In the genomic region with DNA sequence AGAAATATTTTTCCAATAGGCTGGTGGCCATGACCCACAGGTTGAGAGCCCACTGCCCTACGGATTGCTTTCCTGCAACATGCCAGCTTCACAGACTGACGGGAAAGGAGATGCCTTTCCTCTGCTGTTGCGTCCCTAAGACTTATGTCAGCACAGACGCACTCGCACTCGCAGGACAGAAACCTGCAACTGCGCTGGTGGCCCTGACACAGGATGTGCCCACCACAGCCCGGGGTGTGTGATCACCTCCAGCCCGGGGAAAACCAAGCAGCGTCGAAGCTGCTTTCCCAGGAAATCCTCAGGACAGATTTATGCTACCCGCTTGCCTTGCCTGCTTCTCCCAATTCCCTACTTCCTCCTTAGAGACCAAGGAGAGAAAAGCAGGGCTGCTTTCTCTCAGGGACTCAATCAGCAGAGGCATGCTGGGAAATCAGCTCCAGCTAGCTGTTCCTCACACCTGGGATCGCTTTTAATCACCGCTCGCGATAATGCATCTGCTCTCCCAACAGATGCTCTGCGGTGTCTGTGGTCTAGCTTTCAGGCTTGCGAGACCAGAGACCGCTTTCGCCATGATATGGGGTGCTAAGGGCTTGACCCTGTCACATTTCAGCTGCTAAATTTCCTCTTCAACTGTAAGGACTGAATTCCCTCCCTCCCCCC, we compare ENCODE assay signal across 8 mouse cellular contexts. TPM values are rescaled to one million over a fixed set of nuclear protein-coding genes. Genes with fewer than 3 reads are reported as not detected.
DNase-seq lines count a peak whose midpoint lies in the region; ATAC-seq and TF ChIP-seq lines count a peak whose summit lies in the region.

No protein-coding gene starts in this region.

- H3K4me3 ChIP-seq in kidney, embryonic 15.5 days (replicated peaks), result peak overlapping the region; percentile 29
- H3K4me3 ChIP-seq in forebrain, postnatal 0 days (ENCODE audit: low read depth, low read length), result peak overlapping the region; percentile 8; the same call in 1 of the 2 replicates
- H3K4me3 ChIP-seq in liver, postnatal 0 days (ENCODE audit: low read depth, low read length), result no peak overlapping the region

- DNase-seq in kidney, adult 9 months, result no peak
- peak; percentile 63 for DNase-seq in forebrain, postnatal 0 days
- DNase-seq in liver, postnatal 0 days, result no peak
- DNase-seq in thymus, postnatal 25 days, result peak; percentile 7
- DNase-seq in left cerebral cortex, adult 11 months (ENCODE audit: low spot score), result no peak

- ATAC-seq in kidney, embryonic 15.5 days (replicated peaks; ENCODE audit: low FRiP score), result no peak
- peak; percentile 54 for ATAC-seq in common myeloid progenitor, adult 5-6 weeks (replicated peaks; ENCODE audit: low read depth, poor library complexity, severe bottlenecking)
- peak; percentile 84 for ATAC-seq in forebrain, postnatal 0 days
- ATAC-seq in liver, postnatal 0 days, result no peak
- no peak for ATAC-seq in CD4-positive, CD25-positive, alpha-beta regulatory T cell, adult 4 months

- no peak for TF ChIP-seq EP300 in liver, postnatal 0 days (IDR thresholded peaks at IDR 0.05; ENCODE audit: low read depth)

- peaks cover 12% of the 10 kb centered on the region for H3K4me1 ChIP-seq in kidney, embryonic 15.5 days
- H3K4me1 ChIP-seq in forebrain, postnatal 0 days (ENCODE audit: insufficient read depth), result peaks cover 16% of the 10 kb centered on the region
- H3K4me1 ChIP-seq in liver, postnatal 0 days (ENCODE audit: insufficient read depth), result 0 out of 2 replicates have a peak, but pooled peaks cover 3% of the 10 kb centered on the region

- H3K36me3 ChIP-seq in kidney, embryonic 15.5 days, result no peaks in the 10 kb centered on the region
- no peaks in the 10 kb centered on the region for H3K36me3 ChIP-seq in forebrain, postnatal 0 days (ENCODE audit: insufficient read depth)
- H3K36me3 ChIP-seq in liver, postnatal 0 days (replicated peaks; ENCODE audit: insufficient read depth, low read length), result no peaks in the 10 kb centered on the region

- TF ChIP-seq CTCF in forebrain, postnatal 0 days (IDR thresholded peaks at IDR 0.05; ENCODE audit: low read depth), result no peak
- no peak for TF ChIP-seq CTCF in liver, postnatal 0 days (IDR thresholded peaks at IDR 0.05; ENCODE audit: low read depth)

- H3K27ac ChIP-seq in kidney, embryonic 15.5 days, result no peak overlapping the region
- H3K27ac ChIP-seq in forebrain, postnatal 0 days (ENCODE audit: low read depth, low read length), result peak overlapping the region; percentile 51
- H3K27ac ChIP-seq in liver, postnatal 0 days (ENCODE audit: low read depth), result no peak overlapping the region

- H3K27me3 ChIP-seq in kidney, embryonic 15.5 days, result no peaks in the 10 kb centered on the region; the same call in 1 of the 2 replicates
- H3K27me3 ChIP-seq in forebrain, postnatal 0 days (ENCODE audit: insufficient read depth, low read length), result no peaks in the 10 kb centered on the region
- H3K27me3 ChIP-seq in liver, postnatal 0 days (ENCODE audit: insufficient read depth, low read length), result no peaks in the 10 kb centered on the region

- peak overlapping the region; percentile 64 for H3K4me2 ChIP-seq in kidney, embryonic 15.5 days
- H3K4me2 ChIP-seq in forebrain, postnatal 0 days (ENCODE audit: low read depth), result peak overlapping the region; percentile 42
- peak overlapping the region; percentile 55 for H3K4me2 ChIP-seq in liver, postnatal 0 days (ENCODE audit: low read depth, low read length)

- no peaks in the 10 kb centered on the region for H3K9me3 ChIP-seq in kidney, embryonic 15.5 days (replicated peaks)
- H3K9me3 ChIP-seq in forebrain, postnatal 0 days (ENCODE audit: low read length), result 0 out of 2 replicates have a peak, but pooled peaks cover 2% of the 10 kb centered on the region
- H3K9me3 ChIP-seq in liver, postnatal 0 days (ENCODE audit: low read length), result no peaks in the 10 kb centered on the region; the same call in 1 of the 2 replicates

- 14% methylated on average over 20 of the region's 20 CpGs for WGBS in kidney, embryonic 15.5 days
- WGBS in forebrain, postnatal 0 days, result 31% methylated on average over 20 of the region's 20 CpGs
- WGBS in liver, postnatal 0 days (ENCODE audit: insufficient replicate concordance), result 9% methylated on average over 20 of the region's 20 CpGs

- H3K9ac ChIP-seq in kidney, embryonic 15.5 days, result peak overlapping the region; percentile 5; the same call in 1 of the 2 replicates
- peak overlapping the region; percentile 51; the same call in 1 of the 2 replicates for H3K9ac ChIP-seq in forebrain, postnatal 0 days
- H3K9ac ChIP-seq in liver, postnatal 0 days (replicated peaks), result 0 out of 2 replicates have a peak overlapping the region, but pooled peaks have one; percentile 26

RNA-seq across cellular contexts. Expression of gene Optn, which starts 34.1 kb away (rescaled TPM):
- polyA plus RNA-seq in kidney, embryonic 15.5 days (2015; fragmentation: Nextera tagmentation; extraction: Ambion mirVana), result 10.9 and 12.5 TPM in 2 replicates
- 66.8 and 90.9 TPM in 2 replicates for total RNA-seq in common myeloid progenitor, adult 5-6 weeks (2017)
- 24.1 and 25.1 TPM in 2 replicates for total RNA-seq in forebrain, postnatal 0 days (2014; rRNA removed)
- polyA plus RNA-seq in forebrain, postnatal 0 days (2015; fragmentation: Nextera tagmentation; extraction: Ambion mirVana), result 12.5 and 16.7 TPM in 2 replicates
- polyA plus RNA-seq in liver, postnatal 0 days (2015; fragmentation: Nextera tagmentation; extraction: Ambion mirVana), result 41.0 and 42.0 TPM in 2 replicates
- 1 to 10 TPM; 1.0 to 1.5 TPM for polyA plus RNA-seq in CD4-positive, CD25-positive, alpha-beta regulatory T cell, adult 4 months (2017; shearing (Covaris generic))

RNA-seq across cellular contexts. Expression of gene Ccdc3, which starts 39.7 kb away (rescaled TPM):
- 12.6 and 15.8 TPM in 2 replicates for polyA plus RNA-seq in kidney, embryonic 15.5 days (2015; fragmentation: Nextera tagmentation; extraction: Ambion mirVana)
- not detected in 2 replicates for total RNA-seq in common myeloid progenitor, adult 5-6 weeks (2017)
- 9.2 and 9.9 TPM in 2 replicates for total RNA-seq in forebrain, postnatal 0 days (2014; rRNA removed)
- polyA plus RNA-seq in forebrain, postnatal 0 days (2015; fragmentation: Nextera tagmentation; extraction: Ambion mirVana), result 2.9 and 4.7 TPM in 2 replicates
- polyA plus RNA-seq in liver, postnatal 0 days (2015; fragmentation: Nextera tagmentation; extraction: Ambion mirVana), result 2.6 and 3.2 TPM in 2 replicates
- not detected for polyA plus RNA-seq in CD4-positive, CD25-positive, alpha-beta regulatory T cell, adult 4 months (2017; shearing (Covaris generic))

Comparison
In these comparisons a context has a peak if more than half of its experiments do, and no peak if none do; other contexts are left out.
1. ATAC-seq: peak in common myeloid progenitor, adult 5-6 weeks (single experiment) and forebrain, postnatal 0 days (single experiment); none in kidney, embryonic 15.5 days (single experiment), liver, postnatal 0 days (single experiment) and CD4-positive, CD25-positive, alpha-beta regulatory T cell, adult 4 months (single experiment).
2. DNase-seq: peak in forebrain, postnatal 0 days (single experiment) and thymus, postnatal 25 days (single experiment); none in kidney, adult 9 months (single experiment), liver, postnatal 0 days (single experiment) and left cerebral cortex, adult 11 months (single experiment).
3. Peak in every context shown above with its lines, with median percentiles within 50 percentile points of each other: H3K4me2 ChIP-seq and H3K9ac ChIP-seq.